Mouse (Mus musculus): ENCODE data around the gene Tm2d1.

The Tm2d1 gene

GRCm38 (mm10) chr4:98321371-98322111 is 61.6 kb downstream of the Tm2d1 start:
- DNase-seq (ENCODE audit: low read depth) = no peak

- no peak for DNase-seq (ENCODE audit: low read depth)
Observed at GRCm38 (mm10) chr4:98318769-98319168, 64.3 kb downstream of the Tm2d1 start.

GRCm38 (mm10) chr4:98317149-98317548 is 66.0 kb downstream of the Tm2d1 start:
- DNase-seq (ENCODE audit: low read depth) = no peak

Measured in c-Kit-positive CD71-positive TER-119-negative erythroid progenitor cells, embryonic 14.5 days (primary cell).